Mouse (Mus musculus): ENCODE results near the gene Wdfy1. TPM values are rescaled to one million over a fixed set of nuclear protein-coding genes. Genes with fewer than 3 reads are reported as not detected.

Gene Wdfy1
- polyA plus RNA-seq, 1 experiment from 2014 or later = 54.7 TPM

GRCm38 (mm10) chr1:79762282-79763250, 13.4 kb downstream of the Wdfy1 start:
- H3K4me2 ChIP-seq (ENCODE audit: low read depth) = peak overlapping the region; percentile 78
- 66% methylated on average over 16 of the region's 16 CpGs for WGBS
- ATAC-seq (ENCODE audit: insufficient read depth, low FRiP score, low TSS enrichment) (no peak), DNase-seq (ENCODE audit: low spot score) (no peak)
- no peaks in the 10 kb centered on the region for H3K9me3 ChIP-seq (ENCODE audit: control insufficient read depth, low read length)
- H3K9ac ChIP-seq (ENCODE audit: low read length) = peak overlapping the region; percentile 44
- no peak overlapping the region for H3K4me3 ChIP-seq (ENCODE audit: low read depth, low read length)
- H3K27ac ChIP-seq (ENCODE audit: low read depth, low read length) = no peak overlapping the region
- H3K36me3 ChIP-seq (ENCODE audit: control insufficient read depth, insufficient read depth, low read length) = no peaks in the 10 kb centered on the region
- H3K4me1 ChIP-seq (ENCODE audit: control insufficient read depth, insufficient read depth, low read length) = peaks cover 5% of the 10 kb centered on the region; the same call in 1 of the 2 replicates
- H3K27me3 ChIP-seq (ENCODE audit: control insufficient read depth, insufficient read depth, low read length) = no peaks in the 10 kb centered on the region

GRCm38 (mm10) chr1:79761917-79762271, 14.0 kb downstream of the Wdfy1 start:
- peak overlapping the region; percentile 77; the same call in 1 of the 2 replicates for H3K4me3 ChIP-seq (ENCODE audit: low read depth, low read length)
- 0% methylated on average over 6 of the region's 6 CpGs for WGBS
- no peak for DNase-seq (ENCODE audit: low spot score)
- no peaks in the 10 kb centered on the region for H3K36me3 ChIP-seq (ENCODE audit: control insufficient read depth, insufficient read depth, low read length)
- peak overlapping the region; percentile 78 for H3K4me2 ChIP-seq (ENCODE audit: low read depth)
- H3K27me3 ChIP-seq (ENCODE audit: control insufficient read depth, insufficient read depth, low read length) = no peaks in the 10 kb centered on the region
- ATAC-seq (ENCODE audit: insufficient read depth, low FRiP score, low TSS enrichment) = peak; percentile 3; the same call in 1 of the 2 replicates
- no peaks in the 10 kb centered on the region for H3K9me3 ChIP-seq (ENCODE audit: control insufficient read depth, low read length)
- peaks cover 5% of the 10 kb centered on the region; the same call in 1 of the 2 replicates for H3K4me1 ChIP-seq (ENCODE audit: control insufficient read depth, insufficient read depth, low read length)
- peak overlapping the region; percentile 44 for H3K9ac ChIP-seq (ENCODE audit: low read length)
- H3K27ac ChIP-seq (ENCODE audit: low read depth, low read length) = no peak overlapping the region

- H3K9ac ChIP-seq (ENCODE audit: low read length) = peak overlapping the region; percentile 89
- H3K4me2 ChIP-seq (ENCODE audit: low read depth) = peak overlapping the region; percentile 78
- H3K27ac ChIP-seq (ENCODE audit: low read depth, low read length) = no peak overlapping the region
- no peaks in the 10 kb centered on the region for H3K36me3 ChIP-seq (ENCODE audit: control insufficient read depth, insufficient read depth, low read length)
- H3K4me1 ChIP-seq (ENCODE audit: control insufficient read depth, insufficient read depth, low read length) = peaks cover 5% of the 10 kb centered on the region; the same call in 1 of the 2 replicates
- peak overlapping the region; percentile 77 for H3K4me3 ChIP-seq (ENCODE audit: low read depth, low read length)
- no peaks in the 10 kb centered on the region for H3K9me3 ChIP-seq (ENCODE audit: control insufficient read depth, low read length)
- ATAC-seq (ENCODE audit: insufficient read depth, low FRiP score, low TSS enrichment) = peak; percentile 97
- no peaks in the 10 kb centered on the region for H3K27me3 ChIP-seq (ENCODE audit: control insufficient read depth, insufficient read depth, low read length)
- WGBS = under 1% methylated on average over 58 of the region's 65 CpGs
- peak; percentile 93 for DNase-seq (ENCODE audit: low spot score)
Measured at GRCm38 (mm10) chr1:79761106-79761916, 14.6 kb downstream of the Wdfy1 start.

- peak overlapping the region; percentile 78 for H3K4me2 ChIP-seq (ENCODE audit: low read depth)
- H3K9ac ChIP-seq (ENCODE audit: low read length) = peak overlapping the region; percentile 89
- H3K4me3 ChIP-seq (ENCODE audit: low read depth, low read length) = peak overlapping the region; percentile 77
- peaks cover 5% of the 10 kb centered on the region; the same call in 1 of the 2 replicates for H3K4me1 ChIP-seq (ENCODE audit: control insufficient read depth, insufficient read depth, low read length)
- no peak overlapping the region for H3K27ac ChIP-seq (ENCODE audit: low read depth, low read length)
- ATAC-seq (ENCODE audit: insufficient read depth, low FRiP score, low TSS enrichment) = no peak; the same call in 1 of the 2 replicates
- no peaks in the 10 kb centered on the region for H3K27me3 ChIP-seq (ENCODE audit: control insufficient read depth, insufficient read depth, low read length)
- no peaks in the 10 kb centered on the region for H3K9me3 ChIP-seq (ENCODE audit: control insufficient read depth, low read length)
- no peaks in the 10 kb centered on the region for H3K36me3 ChIP-seq (ENCODE audit: control insufficient read depth, insufficient read depth, low read length)
- WGBS = 11% methylated on average over 11 of the region's 11 CpGs
- DNase-seq (ENCODE audit: low spot score) = no peak
Measured at GRCm38 (mm10) chr1:79760656-79761055, 15.3 kb downstream of the Wdfy1 start.

- H3K9me3 ChIP-seq (ENCODE audit: control insufficient read depth, low read length) = no peaks in the 10 kb centered on the region
- H3K27ac ChIP-seq (ENCODE audit: low read depth, low read length) = no peak overlapping the region
- H3K4me2 ChIP-seq (ENCODE audit: low read depth) = no peak overlapping the region
- ATAC-seq (ENCODE audit: insufficient read depth, low FRiP score, low TSS enrichment) (no peak), DNase-seq (ENCODE audit: low spot score) (no peak)
- H3K4me3 ChIP-seq (ENCODE audit: low read depth, low read length) = no peak overlapping the region
- H3K27me3 ChIP-seq (ENCODE audit: control insufficient read depth, insufficient read depth, low read length) = no peaks in the 10 kb centered on the region
- no peaks in the 10 kb centered on the region for H3K36me3 ChIP-seq (ENCODE audit: control insufficient read depth, insufficient read depth, low read length)
- H3K4me1 ChIP-seq (ENCODE audit: control insufficient read depth, insufficient read depth, low read length) = peaks cover 5% of the 10 kb centered on the region; the same call in 1 of the 2 replicates
- 78% methylated on average over 5 of the region's 5 CpGs for WGBS
- no peak overlapping the region for H3K9ac ChIP-seq (ENCODE audit: low read length)
Measured at GRCm38 (mm10) chr1:79759436-79759972, 16.4 kb downstream of the Wdfy1 start.

GRCm38 (mm10) chr1:79759006-79759405, 16.9 kb downstream of the Wdfy1 start:
- Histone ChIP-seq H3K4me3 (ENCODE audit: low read depth, low read length) (no peak overlapping the region), H3K27ac (ENCODE audit: low read depth, low read length) (no peak overlapping the region), H3K9me3 (ENCODE audit: control insufficient read depth, low read length) (no peaks in the 10 kb centered on the region), H3K4me2 (ENCODE audit: low read depth) (no peak overlapping the region), H3K4me1 (ENCODE audit: control insufficient read depth, insufficient read depth, low read length) (peaks cover 5% of the 10 kb centered on the region; the same call in 1 of the 2 replicates), H3K9ac (ENCODE audit: low read length) (no peak overlapping the region), H3K36me3 (ENCODE audit: control insufficient read depth, insufficient read depth, low read length) (no peaks in the 10 kb centered on the region), H3K27me3 (ENCODE audit: control insufficient read depth, insufficient read depth, low read length) (no peaks in the 10 kb centered on the region)
- DNase-seq (ENCODE audit: low spot score) (no peak), ATAC-seq (ENCODE audit: insufficient read depth, low FRiP score, low TSS enrichment) (no peak)
- WGBS = 30% methylated on average over 2 of the region's 2 CpGs

GRCm38 (mm10) chr1:79757597-79757996, 18.3 kb downstream of the Wdfy1 start:
- no peak overlapping the region for H3K4me3 ChIP-seq (ENCODE audit: low read depth, low read length)
- ATAC-seq (ENCODE audit: insufficient read depth, low FRiP score, low TSS enrichment) = no peak
- H3K27me3 ChIP-seq (ENCODE audit: control insufficient read depth, insufficient read depth, low read length) = no peaks in the 10 kb centered on the region
- no peaks in the 10 kb centered on the region for H3K36me3 ChIP-seq (ENCODE audit: control insufficient read depth, insufficient read depth, low read length)
- peaks cover 5% of the 10 kb centered on the region; the same call in 1 of the 2 replicates for H3K4me1 ChIP-seq (ENCODE audit: control insufficient read depth, insufficient read depth, low read length)
- no peak overlapping the region for H3K27ac ChIP-seq (ENCODE audit: low read depth, low read length)
- WGBS = 81% methylated on average over 4 of the region's 4 CpGs
- H3K4me2 ChIP-seq (ENCODE audit: low read depth) = no peak overlapping the region
- no peaks in the 10 kb centered on the region for H3K9me3 ChIP-seq (ENCODE audit: control insufficient read depth, low read length)
- no peak overlapping the region for H3K9ac ChIP-seq (ENCODE audit: low read length)
- DNase-seq (ENCODE audit: low spot score) = no peak

GRCm38 (mm10) chr1:79757161-79757560, 18.8 kb downstream of the Wdfy1 start:
- no peak for ATAC-seq (ENCODE audit: insufficient read depth, low FRiP score, low TSS enrichment)

More at GRCm38 (mm10) chr1:79757161-79757560, 18.8 kb downstream of the Wdfy1 start:
- no peaks in the 10 kb centered on the region for H3K36me3 ChIP-seq (ENCODE audit: control insufficient read depth, insufficient read depth, low read length)
- no peak overlapping the region for H3K27ac ChIP-seq (ENCODE audit: low read depth, low read length)
- H3K9ac ChIP-seq (ENCODE audit: low read length) = no peak overlapping the region; the same call in 1 of the 2 replicates
- WGBS = 69% methylated on average over 7 of the region's 7 CpGs
- DNase-seq (ENCODE audit: low spot score) = no peak
- no peaks in the 10 kb centered on the region for H3K9me3 ChIP-seq (ENCODE audit: control insufficient read depth, low read length)
- H3K4me2 ChIP-seq (ENCODE audit: low read depth) = no peak overlapping the region
- no peak overlapping the region for H3K4me3 ChIP-seq (ENCODE audit: low read depth, low read length)
- no peaks in the 10 kb centered on the region for H3K27me3 ChIP-seq (ENCODE audit: control insufficient read depth, insufficient read depth, low read length)
- peaks cover 5% of the 10 kb centered on the region; the same call in 1 of the 2 replicates for H3K4me1 ChIP-seq (ENCODE audit: control insufficient read depth, insufficient read depth, low read length)

Data from neural tube, embryonic 11.5 days (tissue).